Mouse (Mus musculus) liver, embryonic 14.5 days (tissue): ENCODE measurements at regions not wholly inside any gene's neighbourhood (a gene's known extent, or its start where the extent isn't known, plus 50 kb on each side); places are given as distances from the start of the nearest gene placed in this dataset.

Experiments used
- ATAC-seq: fragments of 200-750 bp; cut with Nextera tagmentation; 2 replicates; pipeline ENCODE4 v1.8.0; 2017; ENCODE audit warnings: moderate number of reproducible peaks, mild to moderate bottlenecking, moderate library complexity; ENCODE audit not compliant: insufficient read depth
- DNase-seq, 3 experiments: peaks; one replicate each; pipeline ENCODE4 v3.0.0-alpha.2; 2012 to 2013; ENCODE audit warnings: low read depth in 3 of 3, low spot score in 3 of 3
- H3K27ac ChIP-seq: fragments of 300-500 bp; sonication (generic); 2 replicates; pipeline ENCODE4 v1.5.1; 2014; ENCODE audit warnings: moderate library complexity, mild to moderate bottlenecking, control low read depth, inconsistent platforms
- H3K27me3 ChIP-seq: fragments of 300-500 bp; sonication (generic); 2 replicates; pipeline ENCODE4 v1.6.1; 2014; ENCODE audit warnings: mild to moderate bottlenecking, low read length, moderate library complexity; ENCODE audit not compliant: control insufficient read depth, insufficient read depth
- H3K36me3 ChIP-seq: fragments of 300-500 bp; sonication (generic); replicated peaks from 2 replicates; pipeline ENCODE4 v1.6.1; 2014; ENCODE audit warnings: low read depth; ENCODE audit not compliant: control insufficient read depth, insufficient read depth
- H3K4me1 ChIP-seq, 2 experiments: fragments of 200-500 bp in 1 of 2; fragments of 300-500 bp in 1 of 2; sonication (generic) in 1 of 2; replicated peaks; 2 replicates each; pipeline ENCODE4 v1.6.1; 2012 to 2014; ENCODE audit warnings: antibody characterized with exemption in 1 of 2, inconsistent platforms in 1 of 2, low read length in 1 of 2; ENCODE audit not compliant: control insufficient read depth in 2 of 2, insufficient read depth in 2 of 2
- H3K4me2 ChIP-seq: fragments of 300-500 bp; sonication (generic); 2 replicates; pipeline ENCODE4 v1.6.1; 2014; ENCODE audit warnings: low read depth, mild to moderate bottlenecking, control low read depth, moderate library complexity
- H3K4me3 ChIP-seq, 2 experiments: fragments of 200-500 bp in 1 of 2; fragments of 300-500 bp in 1 of 2; sonication (generic) in 1 of 2; 2 replicates each; pipeline ENCODE4 v1.5.1; 2012 to 2014; ENCODE audit warnings: low read depth in 2 of 2, low read length in 2 of 2, mild to moderate bottlenecking in 2 of 2, control low read depth in 1 of 2, inconsistent platforms in 1 of 2, moderate library complexity in 1 of 2; ENCODE audit not compliant: insufficient read depth in 1 of 2
- H3K9ac ChIP-seq: fragments of 300-500 bp; sonication (generic); replicated peaks from 2 replicates; pipeline ENCODE4 v1.6.1; 2014; ENCODE audit warnings: mild to moderate bottlenecking, control low read depth, moderate library complexity
- H3K9me3 ChIP-seq: fragments of 300-500 bp; sonication (generic); 2 replicates; pipeline ENCODE4 v1.6.1; 2016; ENCODE audit warnings: low read length, mixed read lengths; ENCODE audit not compliant: control insufficient read depth
- CTCF ChIP-seq: IDR thresholded peaks from 2 replicates; pipeline ENCODE4 v1.5.1; 2016; ENCODE audit warnings: antibody characterized with exemption, low read depth, control low read depth
- EP300 ChIP-seq: IDR thresholded peaks from 2 replicates; pipeline ENCODE4 v1.6.1; 2016; ENCODE audit warnings: antibody characterized with exemption, low read depth
- WGBS: fragments of 180-500 bp; shearing (Covaris S2); extraction: QIAGEN DNeasy Blood & Tissue Kit; methylation state at CpG from one replicate; pipeline ENCODE4 v1.1.7; 2014; ENCODE audit not compliant: insufficient replicate concordance; 5-methylcytosine and 5-hydroxymethylcytosine counted together

- ATAC-seq, result no peak
Measured at GRCm38 (mm10) chr13:70214022-70214654, 411.9 kb downstream of the Med10 start.

GRCm38 (mm10) chr13:70216134-70216533 lies 413.9 kb downstream of the Med10 start:
- no peak overlapping the region for H3K9ac ChIP-seq
- no peaks in the 10 kb centered on the region for H3K9me3 ChIP-seq
- TF ChIP-seq CTCF (no peak), EP300 (no peak)
- H3K27ac ChIP-seq, result no peak overlapping the region
- H3K36me3 ChIP-seq, result no peaks in the 10 kb centered on the region
- no peaks in the 10 kb centered on the region for H3K27me3 ChIP-seq
- ATAC-seq (no peak), DNase-seq (no peak)
- H3K4me1 ChIP-seq, result no peaks in the 10 kb centered on the region
- H3K4me2 ChIP-seq, result no peak overlapping the region
- 65% methylated on average over 6 of the region's 6 CpGs for WGBS
- no peak overlapping the region for H3K4me3 ChIP-seq

More at GRCm38 (mm10) chr13:70214022-70214654, 411.9 kb downstream of the Med10 start:
- no peaks in the 10 kb centered on the region for H3K36me3 ChIP-seq
- no peaks in the 10 kb centered on the region for H3K4me1 ChIP-seq
- H3K4me2 ChIP-seq, result no peak overlapping the region
- no peak overlapping the region for H3K9ac ChIP-seq
- no peaks in the 10 kb centered on the region for H3K9me3 ChIP-seq
- H3K27me3 ChIP-seq, result no peaks in the 10 kb centered on the region
- no peak overlapping the region for H3K4me3 ChIP-seq
- DNase-seq, result no peak
- TF ChIP-seq EP300, result no peak
- no peak for TF ChIP-seq CTCF
- 55% methylated on average over 10 of the region's 10 CpGs for WGBS
- H3K27ac ChIP-seq, result no peak overlapping the region

GRCm38 (mm10) chr13:70217429-70218133 lies 415.4 kb downstream of the Med10 start:
- Histone ChIP-seq H3K36me3 (no peaks in the 10 kb centered on the region), H3K27ac (no peak overlapping the region), H3K9ac (no peak overlapping the region), H3K4me3 (no peak overlapping the region), H3K9me3 (no peaks in the 10 kb centered on the region), H3K4me1 (no peaks in the 10 kb centered on the region), H3K27me3 (no peaks in the 10 kb centered on the region), H3K4me2 (no peak overlapping the region)
- DNase-seq (no peak), ATAC-seq (no peak)
- 64% methylated on average over 15 of the region's 15 CpGs for WGBS
- TF ChIP-seq CTCF (no peak), EP300 (no peak)

DNA sequence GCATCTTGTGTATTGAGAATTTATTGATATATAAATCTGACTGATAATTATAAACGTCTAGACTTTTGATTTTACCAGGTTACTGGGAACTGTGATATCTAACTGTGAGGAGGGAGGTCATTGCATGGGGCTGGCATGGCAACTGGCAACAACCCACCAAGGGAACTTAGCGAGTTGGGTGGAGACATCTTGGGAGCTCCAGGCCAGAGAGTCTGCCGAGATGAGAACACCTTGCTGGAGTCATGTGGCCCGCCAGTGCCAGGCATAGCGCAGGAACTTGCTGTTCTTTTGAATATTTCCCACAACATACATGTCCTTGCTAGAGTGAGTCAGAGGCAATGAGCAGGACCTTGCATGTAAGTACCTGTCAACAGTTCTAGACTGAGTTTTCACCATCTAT lies 413.9 kb downstream of the Ice1 start:
- WGBS, result 53% methylated on average over 5 of the region's 5 CpGs
- H3K4me2 ChIP-seq, result no peak overlapping the region
- no peak for ATAC-seq

GRCm38 (mm10) chr13:70227167-70227566 lies 410.3 kb downstream of the Ice1 start:
- no peaks in the 10 kb centered on the region for H3K36me3 ChIP-seq
- 53% methylated on average over 6 of the region's 6 CpGs for WGBS
- H3K27me3 ChIP-seq, result no peaks in the 10 kb centered on the region
- H3K4me2 ChIP-seq, result no peak overlapping the region
- TF ChIP-seq CTCF (no peak), EP300 (no peak)
- no peak overlapping the region for H3K27ac ChIP-seq
- DNase-seq, result no peak
- no peak overlapping the region for H3K4me3 ChIP-seq
- no peaks in the 10 kb centered on the region for H3K9me3 ChIP-seq
- H3K4me1 ChIP-seq, result no peaks in the 10 kb centered on the region
- no peak for ATAC-seq
- no peak overlapping the region for H3K9ac ChIP-seq

More for the DNA sequence above, 413.9 kb downstream of the Ice1 start:
- no peak for DNase-seq
- no peaks in the 10 kb centered on the region for H3K4me1 ChIP-seq
- no peak overlapping the region for H3K9ac ChIP-seq
- TF ChIP-seq EP300 (no peak), CTCF (no peak)
- H3K27ac ChIP-seq, result no peak overlapping the region
- no peaks in the 10 kb centered on the region for H3K27me3 ChIP-seq
- no peak overlapping the region for H3K4me3 ChIP-seq
- H3K9me3 ChIP-seq, result no peaks in the 10 kb centered on the region
- no peaks in the 10 kb centered on the region for H3K36me3 ChIP-seq
